Mouse (Mus musculus) embryonic fibroblast, embryonic 13.5 days (primary cell): ENCODE measurements at regions not wholly inside any gene's neighbourhood (a gene's known extent, or its start where the extent isn't known, plus 50 kb on each side); places are given as distances from the start of the nearest gene placed in this dataset.

Experiments used
- H3K27ac ChIP-seq: 2 replicates; pipeline ENCODE4 v1.5.1; 2012; ENCODE audit warnings: low read length, control low read depth, inconsistent platforms; ENCODE audit not compliant: insufficient read depth
- H3K4me1 ChIP-seq: 2 replicates; pipeline ENCODE4 v1.6.1; 2011; ENCODE audit warnings: low read length; ENCODE audit not compliant: control insufficient read depth, insufficient read depth
- H3K4me3 ChIP-seq: 2 replicates; pipeline ENCODE4 v1.5.1; 2011; ENCODE audit warnings: mild to moderate bottlenecking, control low read depth, low read length; ENCODE audit not compliant: insufficient read depth
- CTCF ChIP-seq: IDR thresholded peaks from 2 replicates; pipeline ENCODE4 v1.5.1; 2011; ENCODE audit warnings: mild to moderate bottlenecking, control low read depth, low read length, moderate library complexity, borderline replicate concordance; ENCODE audit not compliant: insufficient read depth
- POLR2A ChIP-seq: IDR thresholded peaks from 2 replicates; pipeline ENCODE4 v1.6.1; 2011; ENCODE audit warnings: low read depth, mild to moderate bottlenecking, control low read depth, low read length, moderate library complexity

GRCm38 (mm10) chr9:63049290-63049689 is 61.6 kb upstream of the Pias1 start:
- Histone ChIP-seq H3K4me1 (peaks cover 3% of the 10 kb centered on the region), H3K27ac (no peak overlapping the region), H3K4me3 (no peak overlapping the region)
- no peak for TF ChIP-seq POLR2A
- TF ChIP-seq CTCF = no peak

- TF ChIP-seq CTCF = no peak
- TF ChIP-seq POLR2A = no peak
- Histone ChIP-seq H3K27ac (no peak overlapping the region), H3K4me3 (no peak overlapping the region), H3K4me1 (peaks cover 2% of the 10 kb centered on the region)
Observed at GRCm38 (mm10) chr9:63046981-63047380, 59.3 kb upstream of the Pias1 start.

- TF ChIP-seq POLR2A = no peak
- no peak for TF ChIP-seq CTCF
- H3K4me1 ChIP-seq = no peaks in the 10 kb centered on the region
- no peak overlapping the region for H3K27ac ChIP-seq
- no peak overlapping the region for H3K4me3 ChIP-seq
Observed at GRCm38 (mm10) chr9:63045531-63045930, 57.8 kb upstream of the Pias1 start.

GRCm38 (mm10) chr9:63043304-63043703 is 55.6 kb upstream of the Pias1 start:
- Histone ChIP-seq H3K4me1 (no peaks in the 10 kb centered on the region), H3K4me3 (no peak overlapping the region), H3K27ac (no peak overlapping the region)
- no peak for TF ChIP-seq CTCF

- TF ChIP-seq CTCF (no peak), POLR2A (no peak)
- Histone ChIP-seq H3K4me3 (no peak overlapping the region), H3K4me1 (peaks cover 6% of the 10 kb centered on the region)
Observed at GRCm38 (mm10) chr9:63038031-63038430, 50.3 kb upstream of the Pias1 start.

More at GRCm38 (mm10) chr9:63038031-63038430, 50.3 kb upstream of the Pias1 start:
- peak overlapping the region; percentile 46; the same call in 1 of the 2 replicates for H3K27ac ChIP-seq
